Mouse (Mus musculus) G1E (cell line): ENCODE measurements around the gene P2ry2. TPM values are rescaled to one million over a fixed set of nuclear protein-coding genes. Genes with fewer than 3 reads are reported as not detected.

Experiments used
- ATAC-seq: 2 replicates; pipeline ENCODE4 v1.8.0; 2016; ENCODE audit warnings: mild to moderate bottlenecking; ENCODE audit not compliant: insufficient number of reproducible peaks, poor library complexity, low FRiP score, severe bottlenecking; ENCODE audit errors: extremely low read depth
- DNase-seq: peaks from one replicate; pipeline ENCODE4 v3.0.0; 2012; ENCODE audit warnings: low spot score
- H3K27me3 ChIP-seq: 2 replicates; pipeline ENCODE4 v1.6.1; 2012; ENCODE audit warnings: mild to moderate bottlenecking, low read length, inconsistent platforms; ENCODE audit not compliant: insufficient read depth
- H3K36me3 ChIP-seq: replicated peaks from 2 replicates; pipeline ENCODE3; 2012; ENCODE audit warnings: mild to moderate bottlenecking, inconsistent platforms
- H3K4me1 ChIP-seq: 2 replicates; pipeline ENCODE4 v1.6.1; 2012; ENCODE audit warnings: low read depth, low read length, inconsistent platforms, mixed read lengths; ENCODE audit not compliant: insufficient read depth
- H3K4me3 ChIP-seq: 2 replicates; pipeline ENCODE4 v1.5.1; 2012; ENCODE audit warnings: low read depth, mild to moderate bottlenecking, inconsistent platforms, low read length, moderate library complexity, mixed read lengths
- H3K9me3 ChIP-seq: replicated peaks from 2 replicates; pipeline ENCODE4 v1.6.1; 2012; ENCODE audit warnings: inconsistent platforms
- CTCF ChIP-seq: IDR thresholded peaks from 2 replicates; pipeline ENCODE4 v1.5.1; 2012; ENCODE audit warnings: low read depth, low read length, inconsistent platforms, mixed read lengths
- GATA1 ChIP-seq: IDR thresholded peaks from 2 replicates; pipeline ENCODE4 v1.6.1; 2012; ENCODE audit warnings: borderline replicate concordance, low read length, inconsistent platforms, mixed read lengths
- GATA2 ChIP-seq: IDR thresholded peaks from 2 replicates; pipeline ENCODE4 v1.6.1; 2012; ENCODE audit warnings: low read depth, low read length, inconsistent platforms, borderline replicate concordance
- POLR2AphosphoS5 ChIP-seq: IDR thresholded peaks from 2 replicates; pipeline ENCODE4 v1.6.1; 2012; ENCODE audit warnings: low read depth, low read length, inconsistent platforms; ENCODE audit not compliant: insufficient replicate concordance
- TAL1 ChIP-seq: conservative IDR thresholded peaks from 2 replicates; pipeline ENCODE4 v1.6.1; 2012; ENCODE audit warnings: low read depth, low read length, inconsistent platforms, mixed read lengths
- polyA plus RNA-seq: library from polyadenylated mRNA; stranded (reverse); fragments of >175 nt; gene quantifications from 2 replicates; pipeline ENCODE4 v1.2.3, GENCODE M21; 2012
- total RNA-seq, 2 experiments: library from RNA; stranded (forward) in 1 of 2; stranded (reverse) in 1 of 2; fragments of 200-1000 nt in 1 of 2; fragments of >200 nt in 1 of 2; fragmentation: Nextera tagmentation in 1 of 2; gene quantifications; 2 replicates each; pipeline ENCODE4 v1.2.3; 2014 to 2017

P2ry2 gene
- total and polyA plus RNA-seq, 3 experiments = 0.27 TPM; not detected in 2

DNA sequence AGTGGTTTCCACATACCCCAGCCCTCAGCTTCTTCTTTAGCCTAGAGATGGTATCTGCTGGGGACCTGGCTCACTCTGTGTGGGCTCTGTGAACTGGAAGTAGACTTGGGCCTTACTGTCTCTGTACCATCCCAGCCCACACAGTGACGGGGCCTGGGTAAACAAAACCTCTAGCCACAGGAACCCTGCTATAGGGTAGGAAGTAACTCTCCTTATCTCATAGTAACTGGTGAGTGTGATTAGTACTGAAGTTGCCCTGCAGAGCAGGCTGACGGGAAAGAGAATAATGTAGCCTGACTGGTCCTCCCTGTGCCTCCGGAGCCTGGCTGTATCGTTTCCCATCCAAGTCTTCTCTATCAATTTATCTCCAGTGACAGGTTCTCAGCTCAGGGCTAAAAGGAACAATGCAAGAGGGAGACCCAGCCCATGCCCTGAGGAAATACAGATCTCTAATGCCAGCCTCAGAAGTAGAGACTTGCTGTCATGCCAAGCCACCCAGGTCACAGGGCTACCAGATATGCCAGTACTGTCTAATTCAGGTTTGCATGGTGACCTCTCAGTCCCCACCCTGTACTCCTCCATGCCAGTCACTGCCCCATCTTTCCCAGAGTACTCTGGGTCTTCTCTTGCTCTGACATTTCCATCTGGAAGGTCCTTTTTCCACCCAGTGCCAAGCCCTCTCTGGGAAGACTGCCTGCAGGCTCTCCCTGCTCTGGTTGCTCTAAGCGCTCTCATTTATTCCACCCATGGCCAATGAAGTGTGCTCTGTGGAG lies 29.5 kb upstream of the P2ry2 start:
- ATAC-seq (peak; percentile 78), DNase-seq (no peak)
- no peaks in the 10 kb centered on the region; the same call in 1 of the 2 replicates for H3K4me1 ChIP-seq
- TF ChIP-seq GATA2 = no peak
- H3K27me3 ChIP-seq = peaks cover 18% of the 10 kb centered on the region
- no peaks in the 10 kb centered on the region for H3K36me3 ChIP-seq
- H3K9me3 ChIP-seq = no peaks in the 10 kb centered on the region
- H3K4me3 ChIP-seq = no peak overlapping the region

DNA sequence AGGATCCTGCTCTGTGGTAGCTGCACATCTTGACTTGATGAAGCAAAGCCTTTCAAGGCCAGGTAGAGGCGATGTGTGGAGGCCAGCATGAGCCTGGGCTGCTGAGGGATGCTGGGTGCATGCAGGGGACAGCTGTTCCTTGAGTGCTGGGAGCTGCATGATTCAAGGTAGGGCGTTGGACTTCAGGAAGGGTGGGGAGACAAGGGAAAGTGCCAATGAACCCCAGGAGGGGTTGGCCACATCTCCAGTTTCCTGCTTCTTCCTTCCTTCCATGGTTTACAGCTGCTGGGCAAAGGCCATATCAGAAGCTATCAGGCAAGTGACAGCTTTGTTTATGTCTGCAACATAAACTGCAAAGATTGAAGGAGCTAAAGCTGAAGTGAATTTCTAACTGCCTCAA lies 28.9 kb upstream of the P2ry2 start:
- Histone ChIP-seq H3K4me3 (no peak overlapping the region), H3K9me3 (no peaks in the 10 kb centered on the region), H3K4me1 (no peaks in the 10 kb centered on the region; the same call in 1 of the 2 replicates), H3K36me3 (no peaks in the 10 kb centered on the region), H3K27me3 (peaks cover 14% of the 10 kb centered on the region)
- ATAC-seq = no peak
- no peak for DNase-seq
- no peak for TF ChIP-seq TAL1
- no peak for TF ChIP-seq GATA1
- no peak for TF ChIP-seq GATA2
- TF ChIP-seq POLR2AphosphoS5 = no peak
- TF ChIP-seq CTCF = no peak

DNA sequence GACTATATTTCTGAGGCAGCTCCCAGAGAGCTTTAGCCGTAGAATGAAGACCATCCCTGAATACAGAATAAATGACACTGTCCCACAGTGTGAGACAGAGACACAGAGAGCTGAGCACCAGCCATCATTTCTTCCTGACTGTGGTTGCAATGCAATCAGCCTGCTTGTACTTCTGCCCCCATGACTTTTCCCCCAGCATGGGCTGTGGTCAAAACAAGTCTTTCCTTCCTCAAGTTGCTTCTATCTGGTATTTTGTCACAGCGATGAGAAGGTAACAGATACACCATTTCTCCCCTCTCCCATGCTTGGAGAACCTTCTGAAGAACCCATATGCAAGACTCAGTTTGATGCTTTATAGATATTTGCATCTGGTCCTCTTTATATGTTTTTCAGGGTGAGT lies 20.7 kb upstream of the P2ry2 start:
- H3K36me3 ChIP-seq = no peaks in the 10 kb centered on the region
- 0 out of 2 replicates have a peak, but pooled peaks cover 2% of the 10 kb centered on the region for H3K4me1 ChIP-seq
- peaks cover 11% of the 10 kb centered on the region for H3K27me3 ChIP-seq
- no peak for DNase-seq
- H3K4me3 ChIP-seq = no peak overlapping the region
- TF ChIP-seq POLR2AphosphoS5 = no peak
- no peak for TF ChIP-seq TAL1
- no peak for TF ChIP-seq GATA2
- TF ChIP-seq GATA1 = no peak
- no peak for TF ChIP-seq CTCF
- no peaks in the 10 kb centered on the region for H3K9me3 ChIP-seq
- no peak for ATAC-seq

DNA sequence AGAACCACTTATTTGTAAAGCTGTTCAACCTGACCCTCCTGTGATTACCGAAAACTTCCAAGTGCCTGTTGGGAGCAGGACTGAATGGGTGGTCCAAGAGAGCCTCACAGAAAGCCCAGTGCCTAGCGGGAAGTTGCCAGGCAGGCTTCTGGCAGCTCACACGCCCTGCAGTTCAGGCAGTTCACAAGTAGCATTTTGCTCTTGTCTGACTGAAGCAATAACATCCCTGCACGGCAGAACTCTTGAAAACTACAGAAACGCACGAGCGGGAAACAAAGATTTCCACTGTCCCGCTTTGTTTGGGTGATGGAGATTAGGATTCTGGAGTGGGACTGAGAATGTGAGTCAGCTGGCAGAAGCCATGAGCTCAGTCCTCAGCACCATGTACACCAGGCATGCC lies 18.6 kb upstream of the P2ry2 start:
- H3K4me1 ChIP-seq = peaks cover 2% of the 10 kb centered on the region; the same call in 1 of the 2 replicates
- no peak for ATAC-seq
- DNase-seq = no peak
- H3K27me3 ChIP-seq = peaks cover 17% of the 10 kb centered on the region
- H3K9me3 ChIP-seq = no peaks in the 10 kb centered on the region
- TF ChIP-seq CTCF (no peak), GATA1 (no peak), GATA2 (no peak), TAL1 (no peak), POLR2AphosphoS5 (no peak)
- H3K36me3 ChIP-seq = no peaks in the 10 kb centered on the region
- H3K4me3 ChIP-seq = no peak overlapping the region

DNA sequence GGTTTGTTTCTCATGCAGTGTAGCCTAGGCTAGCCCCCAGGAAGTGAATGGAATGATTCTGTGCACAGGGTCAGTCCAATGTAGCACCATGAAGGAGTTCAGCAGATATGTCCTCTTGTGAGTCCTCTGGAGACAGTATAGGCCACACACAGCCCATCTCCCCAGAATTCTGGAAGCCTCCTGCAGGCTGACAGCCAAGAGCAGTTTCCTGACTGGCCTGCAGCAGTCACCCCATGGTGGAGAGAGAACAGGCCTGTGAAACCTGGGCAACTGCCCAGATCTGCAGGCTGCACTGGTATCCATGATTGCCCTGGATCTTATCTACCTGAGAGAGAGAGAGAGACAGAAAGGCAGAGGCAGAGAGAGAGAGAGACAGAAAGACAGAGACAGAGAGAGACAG lies 18.1 kb upstream of the P2ry2 start:
- ATAC-seq = no peak
- no peak overlapping the region for H3K4me3 ChIP-seq

DNA sequence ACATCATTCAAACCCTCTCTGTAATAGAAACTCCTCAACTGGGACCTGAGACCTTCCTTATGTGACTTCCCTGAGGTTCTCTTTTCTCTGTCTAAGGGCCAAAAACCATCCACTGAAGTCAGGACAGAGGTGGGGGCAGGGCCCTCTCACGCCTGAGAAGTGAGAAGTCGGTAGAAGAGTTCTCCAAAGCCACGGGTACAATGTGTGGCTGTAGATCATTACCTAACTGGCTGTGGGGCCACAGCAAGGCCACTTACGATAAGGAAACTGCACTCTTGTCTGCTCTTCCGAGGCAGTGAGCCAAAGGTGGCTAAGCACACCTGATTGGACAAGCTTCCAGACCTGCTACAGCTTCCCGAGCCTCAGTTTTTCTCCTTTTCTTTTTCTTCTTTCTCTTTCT lies 16.8 kb upstream of the P2ry2 start:
- H3K27me3 ChIP-seq = peaks cover 17% of the 10 kb centered on the region
- DNase-seq = no peak
- no peak for TF ChIP-seq GATA1
- TF ChIP-seq CTCF = no peak
- TF ChIP-seq GATA2 = no peak
- TF ChIP-seq POLR2AphosphoS5 = no peak
- no peak for TF ChIP-seq TAL1
- H3K4me1 ChIP-seq = peaks cover 2% of the 10 kb centered on the region; the same call in 1 of the 2 replicates
- peak; percentile 15; the same call in 1 of the 2 replicates for ATAC-seq
- no peaks in the 10 kb centered on the region for H3K9me3 ChIP-seq
- no peak overlapping the region for H3K4me3 ChIP-seq
- no peaks in the 10 kb centered on the region for H3K36me3 ChIP-seq

More for the DNA sequence above, 18.1 kb upstream of the P2ry2 start:
- DNase-seq = no peak
- TF ChIP-seq GATA1 (no peak), GATA2 (no peak), TAL1 (no peak)
- Histone ChIP-seq H3K9me3 (no peaks in the 10 kb centered on the region), H3K27me3 (peaks cover 17% of the 10 kb centered on the region), H3K36me3 (no peaks in the 10 kb centered on the region), H3K4me1 (peaks cover 2% of the 10 kb centered on the region; the same call in 1 of the 2 replicates)
